Mouse (Mus musculus) CH12.LX (cell line): Measurements from ENCODE around the gene Fbxo31. TPM values are rescaled to one million over a fixed set of nuclear protein-coding genes. Genes with fewer than 3 reads are reported as not detected.

ENCODE experiments used
- DNase-seq: peaks from one replicate; pipeline ENCODE4 v3.0.0-alpha.2; 2013; ENCODE audit errors: extremely low read depth
- H3K27ac ChIP-seq: 2 replicates; pipeline ENCODE4 v1.5.1; 2012; ENCODE audit warnings: low read depth, mild to moderate bottlenecking, control low read depth, moderate library complexity; ENCODE audit not compliant: insufficient read depth
- H3K27me3 ChIP-seq: replicated peaks from 2 replicates; pipeline ENCODE3; 2012; ENCODE audit warnings: inconsistent platforms
- H3K36me3 ChIP-seq, 2 experiments: replicated peaks in 1 of 2; 2 replicates each; pipeline versions ENCODE3 to v1.6.1; 2012; ENCODE audit warnings: inconsistent platforms in 1 of 2, low read length in 1 of 2, mild to moderate bottlenecking in 1 of 2, mixed read lengths in 1 of 2, moderate library complexity in 1 of 2; ENCODE audit not compliant: control insufficient read depth in 1 of 2, insufficient read depth in 1 of 2
- H3K4me1 ChIP-seq, 2 experiments: 2 replicates each; pipeline ENCODE4 v1.6.1; 2012; ENCODE audit warnings: inconsistent platforms in 1 of 2, moderate library complexity in 1 of 2; ENCODE audit not compliant: insufficient read depth in 2 of 2, control insufficient read depth in 1 of 2
- H3K4me2 ChIP-seq: 2 replicates; pipeline ENCODE4 v1.6.1; 2012; ENCODE audit warnings: low read depth, mild to moderate bottlenecking, control low read depth; ENCODE audit not compliant: poor library complexity, insufficient read depth, severe bottlenecking
- H3K4me3 ChIP-seq, 3 experiments: fragments of 150-350 bp in 1 of 3; sonication (generic) in 1 of 3; replicated peaks in 1 of 3; 2 replicates each; pipeline versions ENCODE3 to v1.5.1; 2011 to 2012; ENCODE audit warnings: low read depth in 2 of 3, low read length in 2 of 3, mild to moderate bottlenecking in 2 of 3, moderate library complexity in 2 of 3, control low read depth in 1 of 3, improper control_type of control experiment in 1 of 3, inconsistent platforms in 1 of 3, mixed read lengths in 1 of 3; ENCODE audit not compliant: poor library complexity in 1 of 3
- H3K79me2 ChIP-seq: replicated peaks from 2 replicates; pipeline ENCODE4 v1.6.1; 2012; ENCODE audit warnings: mild to moderate bottlenecking, moderate library complexity; ENCODE audit not compliant: control insufficient read depth, poor library complexity, insufficient read depth, severe bottlenecking; ENCODE audit errors: extremely low read depth
- H3K9ac ChIP-seq: 2 replicates; pipeline ENCODE4 v1.6.1; 2012; ENCODE audit warnings: low read depth, mild to moderate bottlenecking, control low read depth, moderate library complexity; ENCODE audit not compliant: insufficient read depth
- H3K9me3 ChIP-seq: replicated peaks from 2 replicates; pipeline ENCODE3; 2012; ENCODE audit warnings: low read length, inconsistent platforms, mixed read lengths
- CHD1 ChIP-seq: IDR thresholded peaks from 2 replicates; pipeline ENCODE4 v1.6.1; 2012; ENCODE audit warnings: low read depth, low read length, improper control_type of control experiment, inconsistent platforms
- CHD2 ChIP-seq: IDR thresholded peaks from 2 replicates; pipeline ENCODE4 v1.6.1; 2011; ENCODE audit warnings: low read length, improper control_type of control experiment
- EP300 ChIP-seq: IDR thresholded peaks from 2 replicates; pipeline ENCODE4 v1.6.1; 2011; ENCODE audit warnings: low read length, improper control_type of control experiment
- ETS1 ChIP-seq: conservative IDR thresholded peaks from 2 replicates; pipeline ENCODE4 v1.6.1; 2012; ENCODE audit warnings: low read depth, mild to moderate bottlenecking, inconsistent platforms, low read length, improper control_type of control experiment, moderate library complexity
- GABPA ChIP-seq: IDR thresholded peaks from 2 replicates; pipeline ENCODE4 v1.6.1; 2012; ENCODE audit warnings: low read depth, low read length, improper control_type of control experiment, inconsistent platforms; ENCODE audit not compliant: insufficient replicate concordance
- JUN ChIP-seq: IDR thresholded peaks from 2 replicates; pipeline ENCODE4 v1.6.1; 2011; ENCODE audit warnings: low read depth, mild to moderate bottlenecking, low read length, improper control_type of control experiment, moderate library complexity; ENCODE audit not compliant: insufficient read depth
- JUND ChIP-seq: conservative IDR thresholded peaks from 2 replicates; pipeline ENCODE4 v1.6.1; 2011; ENCODE audit warnings: low read depth, low read length, improper control_type of control experiment
- KAT2A ChIP-seq: IDR thresholded peaks from 2 replicates; pipeline ENCODE4 v1.6.1; 2012; ENCODE audit warnings: low read length, improper control_type of control experiment, inconsistent platforms; ENCODE audit not compliant: insufficient replicate concordance
- MAX ChIP-seq: IDR thresholded peaks from 2 replicates; pipeline ENCODE4 v1.6.1; 2011; ENCODE audit warnings: low read length, improper control_type of control experiment
- MEF2A ChIP-seq: IDR thresholded peaks from 2 replicates; pipeline ENCODE4 v1.6.1; 2014; ENCODE audit warnings: low read depth, mild to moderate bottlenecking, inconsistent platforms, low read length, improper control_type of control experiment, borderline replicate concordance
- NELFE ChIP-seq: IDR thresholded peaks from 2 replicates; pipeline ENCODE4 v1.6.1; 2011; ENCODE audit warnings: low read depth, low read length, improper control_type of control experiment
- NRF1 ChIP-seq: IDR thresholded peaks from 2 replicates; pipeline ENCODE4 v1.6.1; 2014; ENCODE audit warnings: low read depth, mild to moderate bottlenecking, inconsistent platforms, low read length, improper control_type of control experiment, moderate library complexity
- RAD21 ChIP-seq: IDR thresholded peaks from 2 replicates; pipeline ENCODE4 v1.6.1; 2011; ENCODE audit warnings: low read depth, mild to moderate bottlenecking, low read length, improper control_type of control experiment, moderate library complexity
- SIN3A ChIP-seq: IDR thresholded peaks from 2 replicates; pipeline ENCODE4 v1.6.1; 2012; ENCODE audit warnings: low read length, improper control_type of control experiment, inconsistent platforms
- SMC3 ChIP-seq: IDR thresholded peaks from 2 replicates; pipeline ENCODE4 v1.6.1; 2011; ENCODE audit warnings: low read depth, low read length, improper control_type of control experiment
- TCF12 ChIP-seq: IDR thresholded peaks from 2 replicates; pipeline ENCODE4 v1.6.1; 2014; ENCODE audit warnings: low read depth, mild to moderate bottlenecking, inconsistent platforms, low read length, improper control_type of control experiment
- UBTF ChIP-seq: IDR thresholded peaks from 2 replicates; pipeline ENCODE4 v1.6.1; 2012; ENCODE audit warnings: low read depth, mild to moderate bottlenecking, inconsistent platforms, low read length, improper control_type of control experiment, moderate library complexity
- ZC3H11A ChIP-seq: IDR thresholded peaks from 2 replicates; pipeline ENCODE4 v1.6.1; 2012; ENCODE audit warnings: low read depth, mild to moderate bottlenecking, inconsistent platforms, low read length, improper control_type of control experiment
- ZKSCAN1 ChIP-seq: IDR thresholded peaks from 2 replicates; pipeline ENCODE4 v1.6.1; 2012; ENCODE audit warnings: low read depth, inconsistent platforms, low read length, improper control_type of control experiment, borderline replicate concordance
- ZMIZ1 ChIP-seq: IDR thresholded peaks from 2 replicates; pipeline ENCODE4 v1.6.1; 2012; ENCODE audit warnings: low read depth, mild to moderate bottlenecking, inconsistent platforms, low read length, improper control_type of control experiment
- dilution Hi-C: fragments of 300-500 bp; cut with MboI; formaldehyde crosslinking; loops from 2 replicates; pipeline ENCODE4 v1.14.3; 2020; ENCODE audit warnings: low sequenced_read_pairs; ENCODE audit not compliant: extremely low pct_unique_long_range_greater_than_20kb, extremely low pct_ligation_motif_present
- in situ Hi-C: fragments of 300-500 bp; cut with MboI; formaldehyde crosslinking; loops from 3 replicates; pipeline ENCODE4 v1.14.3; 2019; ENCODE audit warnings: low sequenced_read_pairs, low pct_ligation_motif_present, low pct_unique_long_range_greater_than_20kb, mixed read lengths
- polyA plus RNA-seq: library from polyadenylated mRNA; unstranded; fragments of >175 nt; gene quantifications from 2 replicates; pipeline ENCODE4 v1.2.1, GENCODE M21; 2012; ENCODE audit warnings: low read depth; ENCODE audit not compliant: insufficient read length
- total RNA-seq, 2 experiments: library from RNA; depleted of rRNA; stranded (reverse); fragments of 300-350 nt in 1 of 2; fragments of >200 nt in 1 of 2; gene quantifications; 2 replicates each; pipeline ENCODE4 v1.2.3; 2012 to 2014

Fbxo31 gene
- total and polyA plus RNA-seq, 3 experiments = 13.2 to 24.7 (median 14.2) TPM

- in situ Hi-C loops = loop anchor here (10.0 to 25.0 kb wide), 2 partner anchors 356 to 848 kb away; partner anchors contain the start of genes Banp, Car5a, Cyba and Mvd
- H3K27ac ChIP-seq = no peak overlapping the region
- dilution Hi-C loops = no loop called here
- DNase-seq = no peak
- peaks cover 25% of the 10 kb centered on the region for H3K79me2 ChIP-seq
- TF ChIP-seq CHD1 (no peak), MAX (no peak), GABPA (no peak), CHD2 (no peak), ZMIZ1 (no peak), SIN3A (no peak), ETS1 (no peak), ZKSCAN1 (no peak), KAT2A (no peak), UBTF (no peak), RAD21 (no peak), SMC3 (no peak), JUN (no peak), NRF1 (no peak), NELFE (no peak), MEF2A (no peak), TCF12 (no peak)
- TF ChIP-seq, all 38 proteins: peak for 0
- Histone ChIP-seq H3K4me3 (no peak overlapping the region), H3K9me3 (no peaks in the 10 kb centered on the region), H3K36me3 (peaks cover 17 to 27% of the 10 kb centered on the region in 2 experiments), H3K4me2 (no peak overlapping the region), H3K9ac (no peak overlapping the region), H3K4me1 (peaks cover 13 to 35% of the 10 kb centered on the region in 2 experiments; a peak in 3 of 4 replicates), H3K27me3 (no peaks in the 10 kb centered on the region)
These were observed 10.7 kb upstream of the Fbxo31 start for GRCm38 (mm10) chr8:121589205-121589726.

GRCm38 (mm10) chr8:121588750-121589149 lies 10.1 kb upstream of the Fbxo31 start:
- H3K4me2 ChIP-seq = no peak overlapping the region

More at GRCm38 (mm10) chr8:121588750-121589149, 10.1 kb upstream of the Fbxo31 start:
- TF ChIP-seq ETS1 (no peak), EP300 (no peak), SMC3 (no peak), KAT2A (no peak), MEF2A (no peak), ZMIZ1 (no peak), ZC3H11A (no peak), NELFE (no peak), JUND (no peak), CHD1 (no peak), SIN3A (no peak), NRF1 (no peak)
- Histone ChIP-seq H3K79me2 (peaks cover 25% of the 10 kb centered on the region), H3K27me3 (peaks cover 1% of the 10 kb centered on the region), H3K4me1 (peaks cover 13 to 36% of the 10 kb centered on the region in 2 experiments; a peak in 3 of 4 replicates), H3K9ac (no peak overlapping the region), H3K36me3 (peaks cover 11 to 22% of the 10 kb centered on the region in 2 experiments), H3K9me3 (no peaks in the 10 kb centered on the region), H3K4me3 (no peak overlapping the region), H3K27ac (no peak overlapping the region)
- in situ Hi-C loops = loop anchor here (10.0 to 25.0 kb wide), 2 partner anchors 356 to 849 kb away; partner anchors contain the start of genes Banp, Car5a, Cyba and Mvd
- dilution Hi-C loops = no loop called here
- DNase-seq = no peak
